Mouse (Mus musculus): ENCODE measurements at regions not wholly inside any gene's neighbourhood (a gene's known extent, or its start where the extent isn't known, plus 50 kb on each side); places are given as distances from the start of the nearest gene placed in this dataset.
A peak's percentile ranks its signal among the peaks of the same experiment; 100 is the strongest.

GRCm38 (mm10) chr7:69062994-69063393 is 314.0 kb upstream of the Arrdc4 start:
- H3K9ac ChIP-seq (replicated peaks; ENCODE audit: low read length): no peak overlapping the region
- peaks cover 11% of the 10 kb centered on the region; the same call in 1 of the 2 replicates for H3K4me1 ChIP-seq (ENCODE audit: insufficient read depth, low read length)
- H3K4me3 ChIP-seq (ENCODE audit: low read length): no peak overlapping the region
- no peak for TF ChIP-seq CTCF (IDR thresholded peaks at IDR 0.05; ENCODE audit: low read depth)
- H3K36me3 ChIP-seq (ENCODE audit: insufficient read depth, low read length): no peaks in the 10 kb centered on the region
- no peaks in the 10 kb centered on the region for H3K27me3 ChIP-seq (ENCODE audit: insufficient read depth, low read length)
- no peak for ATAC-seq
- no peak overlapping the region for H3K27ac ChIP-seq
- H3K9me3 ChIP-seq (ENCODE audit: low read length): no peaks in the 10 kb centered on the region
- WGBS: 70% methylated on average over 5 of the region's 5 CpGs
- DNase-seq (ENCODE audit: low spot score): no peak
- no peak overlapping the region for H3K4me2 ChIP-seq (ENCODE audit: low read depth, low read length)

GRCm38 (mm10) chr7:69062506-69062905 is 313.5 kb upstream of the Arrdc4 start:
- WGBS: 58% methylated on average over 7 of the region's 7 CpGs
- Histone ChIP-seq H3K9me3 (ENCODE audit: low read length) (no peaks in the 10 kb centered on the region), H3K36me3 (ENCODE audit: insufficient read depth, low read length) (no peaks in the 10 kb centered on the region), H3K4me1 (ENCODE audit: insufficient read depth, low read length) (peaks cover 11% of the 10 kb centered on the region; the same call in 1 of the 2 replicates), H3K4me3 (ENCODE audit: low read length) (no peak overlapping the region), H3K27me3 (ENCODE audit: insufficient read depth, low read length) (no peaks in the 10 kb centered on the region), H3K27ac (no peak overlapping the region), H3K4me2 (ENCODE audit: low read depth, low read length) (no peak overlapping the region), H3K9ac (replicated peaks; ENCODE audit: low read length) (no peak overlapping the region)
- ATAC-seq (peak; percentile 35; the same call in 1 of the 2 replicates), DNase-seq (ENCODE audit: low spot score) (no peak)
- no peak for TF ChIP-seq CTCF (IDR thresholded peaks at IDR 0.05; ENCODE audit: low read depth)

GRCm38 (mm10) chr7:69062094-69062493 is 313.1 kb upstream of the Arrdc4 start:
- no peaks in the 10 kb centered on the region for H3K9me3 ChIP-seq (ENCODE audit: low read length)
- H3K27ac ChIP-seq: no peak overlapping the region
- H3K4me1 ChIP-seq (ENCODE audit: insufficient read depth, low read length): peaks cover 11% of the 10 kb centered on the region; the same call in 1 of the 2 replicates
- WGBS: 21% methylated on average over 8 of the region's 8 CpGs
- no peak overlapping the region for H3K4me3 ChIP-seq (ENCODE audit: low read length)
- no peak overlapping the region for H3K4me2 ChIP-seq (ENCODE audit: low read depth, low read length)
- no peaks in the 10 kb centered on the region for H3K36me3 ChIP-seq (ENCODE audit: insufficient read depth, low read length)
- H3K27me3 ChIP-seq (ENCODE audit: insufficient read depth, low read length): no peaks in the 10 kb centered on the region
- peak; percentile 79 for ATAC-seq
- H3K9ac ChIP-seq (replicated peaks; ENCODE audit: low read length): no peak overlapping the region
- DNase-seq (ENCODE audit: low spot score): peak; percentile 54
- no peak for TF ChIP-seq CTCF (IDR thresholded peaks at IDR 0.05; ENCODE audit: low read depth)

GRCm38 (mm10) chr7:69061242-69061641 is 312.2 kb upstream of the Arrdc4 start:
- WGBS: 47% methylated on average over 4 of the region's 4 CpGs
- no peaks in the 10 kb centered on the region for H3K36me3 ChIP-seq (ENCODE audit: insufficient read depth, low read length)

GRCm38 (mm10) chr7:69016575-69016974 is 267.5 kb upstream of the Arrdc4 start:
- H3K9me3 ChIP-seq (ENCODE audit: low read length): no peaks in the 10 kb centered on the region
- TF ChIP-seq CTCF (IDR thresholded peaks at IDR 0.05; ENCODE audit: low read depth): no peak
- H3K9ac ChIP-seq (replicated peaks; ENCODE audit: low read length): no peak overlapping the region
- no peak overlapping the region for H3K4me3 ChIP-seq (ENCODE audit: low read length)
- no peaks in the 10 kb centered on the region for H3K36me3 ChIP-seq (ENCODE audit: insufficient read depth, low read length)
- ATAC-seq (no peak), DNase-seq (ENCODE audit: low spot score) (no peak)
- no peaks in the 10 kb centered on the region for H3K4me1 ChIP-seq (ENCODE audit: insufficient read depth, low read length)
- H3K4me2 ChIP-seq (ENCODE audit: low read depth, low read length): no peak overlapping the region
- 37% methylated on average over 8 of the region's 8 CpGs for WGBS
- no peaks in the 10 kb centered on the region for H3K27me3 ChIP-seq (ENCODE audit: insufficient read depth, low read length)
- H3K27ac ChIP-seq: no peak overlapping the region

More at GRCm38 (mm10) chr7:69061242-69061641, 312.2 kb upstream of the Arrdc4 start:
- Histone ChIP-seq H3K27ac (no peak overlapping the region), H3K27me3 (ENCODE audit: insufficient read depth, low read length) (no peaks in the 10 kb centered on the region), H3K4me1 (ENCODE audit: insufficient read depth, low read length) (peaks cover 11% of the 10 kb centered on the region; the same call in 1 of the 2 replicates), H3K4me3 (ENCODE audit: low read length) (no peak overlapping the region), H3K9ac (replicated peaks; ENCODE audit: low read length) (no peak overlapping the region), H3K4me2 (ENCODE audit: low read depth, low read length) (no peak overlapping the region), H3K9me3 (ENCODE audit: low read length) (no peaks in the 10 kb centered on the region)
- ATAC-seq (peak; percentile 73; the same call in 1 of the 2 replicates), DNase-seq (ENCODE audit: low spot score) (peak; percentile 40)
- no peak for TF ChIP-seq CTCF (IDR thresholded peaks at IDR 0.05; ENCODE audit: low read depth)

- Histone ChIP-seq H3K27ac (no peak overlapping the region), H3K36me3 (ENCODE audit: insufficient read depth, low read length) (no peaks in the 10 kb centered on the region), H3K27me3 (ENCODE audit: insufficient read depth, low read length) (no peaks in the 10 kb centered on the region), H3K9ac (replicated peaks; ENCODE audit: low read length) (no peak overlapping the region), H3K4me3 (ENCODE audit: low read length) (no peak overlapping the region), H3K4me2 (ENCODE audit: low read depth, low read length) (no peak overlapping the region), H3K9me3 (ENCODE audit: low read length) (no peaks in the 10 kb centered on the region), H3K4me1 (ENCODE audit: insufficient read depth, low read length) (no peaks in the 10 kb centered on the region)
- 82% methylated on average over 4 of the region's 4 CpGs for WGBS
- DNase-seq (ENCODE audit: low spot score) (no peak), ATAC-seq (no peak)
- no peak for TF ChIP-seq CTCF (IDR thresholded peaks at IDR 0.05; ENCODE audit: low read depth)
These were observed 266.0 kb upstream of the Arrdc4 start for GRCm38 (mm10) chr7:69015047-69015446.

- H3K27me3 ChIP-seq (ENCODE audit: insufficient read depth, low read length): no peaks in the 10 kb centered on the region
- 76% methylated on average over 10 of the region's 10 CpGs for WGBS
- DNase-seq (ENCODE audit: low spot score) (no peak), ATAC-seq (no peak)
- H3K9ac ChIP-seq (replicated peaks; ENCODE audit: low read length): no peak overlapping the region
- H3K36me3 ChIP-seq (ENCODE audit: insufficient read depth, low read length): no peaks in the 10 kb centered on the region
- no peak overlapping the region for H3K27ac ChIP-seq
- H3K4me2 ChIP-seq (ENCODE audit: low read depth, low read length): no peak overlapping the region
- no peak for TF ChIP-seq CTCF (IDR thresholded peaks at IDR 0.05; ENCODE audit: low read depth)
- H3K4me3 ChIP-seq (ENCODE audit: low read length): no peak overlapping the region
- H3K9me3 ChIP-seq (ENCODE audit: low read length): no peaks in the 10 kb centered on the region
- H3K4me1 ChIP-seq (ENCODE audit: insufficient read depth, low read length): no peaks in the 10 kb centered on the region
These were observed 258.2 kb upstream of the Arrdc4 start for GRCm38 (mm10) chr7:69007237-69007636.
